Mouse (Mus musculus) megakaryocyte, embryonic 14.5 days (primary cell): ENCODE measurements around the gene Setd7. TPM values are rescaled to one million over a fixed set of nuclear protein-coding genes. Genes with fewer than 3 reads are reported as not detected.

Experiments used
- H3K27me3 ChIP-seq: replicated peaks from 2 replicates; pipeline ENCODE3; 2012; ENCODE audit warnings: inconsistent platforms
- H3K36me3 ChIP-seq: replicated peaks from 2 replicates; pipeline ENCODE3; 2012; ENCODE audit warnings: low read length, inconsistent platforms, mixed read lengths
- H3K4me1 ChIP-seq: 2 replicates; pipeline ENCODE4 v1.6.1; 2012; ENCODE audit warnings: inconsistent platforms
- H3K4me3 ChIP-seq: replicated peaks from 2 replicates; pipeline ENCODE3; 2012; ENCODE audit warnings: moderate library complexity, mild to moderate bottlenecking, inconsistent platforms
- H3K9me3 ChIP-seq: 2 replicates; pipeline ENCODE4 v1.6.1; 2012; ENCODE audit warnings: inconsistent platforms
- FLI1 ChIP-seq: IDR thresholded peaks from 2 replicates; pipeline ENCODE4 v1.6.1; 2012; ENCODE audit warnings: low read length, inconsistent platforms, mixed read lengths
- GATA1 ChIP-seq: IDR thresholded peaks from 3 replicates; pipeline ENCODE4 v1.6.1; 2012; ENCODE audit warnings: mixed read lengths, low read length, inconsistent platforms, borderline replicate concordance
- polyA plus RNA-seq: library from polyadenylated mRNA; stranded (reverse); fragments of >175 nt; gene quantifications from 2 replicates; pipeline ENCODE4 v1.2.3, GENCODE M21; 2012; ENCODE audit warnings: low replicate concordance; ENCODE audit not compliant: insufficient read depth

The Setd7 gene
- polyA plus RNA-seq, 1 experiment: 5.0 TPM

DNA sequence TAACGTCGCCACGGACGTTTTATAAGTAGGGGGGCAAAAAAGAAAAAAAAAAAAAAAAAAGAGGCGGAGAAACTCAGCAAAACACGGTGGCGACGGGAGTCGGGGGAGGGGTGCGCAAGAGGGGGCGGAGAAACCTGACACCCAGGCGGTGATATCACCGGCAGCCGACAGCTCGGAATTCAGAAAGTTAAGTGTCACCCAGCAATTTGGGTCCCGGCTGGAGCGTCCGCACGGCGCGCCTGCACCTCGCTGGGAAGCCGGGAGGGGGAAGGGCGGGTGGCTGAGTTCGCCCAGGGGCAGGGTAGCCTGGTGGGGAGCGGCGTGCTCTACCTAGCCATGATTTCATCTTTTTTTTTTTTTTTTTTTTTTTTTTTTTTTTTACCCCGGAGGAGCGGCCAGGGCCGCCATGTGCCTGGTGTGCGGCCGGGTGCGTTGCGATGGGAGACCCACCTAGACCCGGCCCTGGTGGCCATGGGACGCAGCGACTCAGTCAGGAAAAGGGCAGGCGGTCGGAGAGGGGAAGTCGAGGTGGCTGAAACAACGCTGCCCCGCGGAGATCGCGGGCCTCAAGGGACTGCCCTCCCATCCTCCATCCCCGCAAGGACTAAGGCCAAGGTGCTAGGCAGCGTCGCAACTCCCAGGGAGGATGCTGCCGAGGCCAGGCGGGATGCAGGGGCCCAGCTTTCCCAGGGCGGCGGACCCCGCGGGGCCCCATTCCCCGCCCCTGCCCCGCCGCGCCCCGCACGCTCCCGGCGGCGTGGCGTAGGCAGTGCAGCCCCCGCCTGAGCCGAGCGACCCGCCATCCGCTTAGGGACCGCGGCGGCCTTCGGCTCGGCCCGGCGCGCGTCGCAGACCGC is 857 bp downstream of the Setd7 start:
- peaks cover 22% of the 10 kb centered on the region for H3K36me3 ChIP-seq
- no peaks in the 10 kb centered on the region for H3K27me3 ChIP-seq
- H3K4me1 ChIP-seq: peaks cover 72% of the 10 kb centered on the region
- peak overlapping the region; percentile 100 for H3K4me3 ChIP-seq
- no peak for TF ChIP-seq GATA1
- TF ChIP-seq FLI1: no peak
- no peaks in the 10 kb centered on the region for H3K9me3 ChIP-seq

DNA sequence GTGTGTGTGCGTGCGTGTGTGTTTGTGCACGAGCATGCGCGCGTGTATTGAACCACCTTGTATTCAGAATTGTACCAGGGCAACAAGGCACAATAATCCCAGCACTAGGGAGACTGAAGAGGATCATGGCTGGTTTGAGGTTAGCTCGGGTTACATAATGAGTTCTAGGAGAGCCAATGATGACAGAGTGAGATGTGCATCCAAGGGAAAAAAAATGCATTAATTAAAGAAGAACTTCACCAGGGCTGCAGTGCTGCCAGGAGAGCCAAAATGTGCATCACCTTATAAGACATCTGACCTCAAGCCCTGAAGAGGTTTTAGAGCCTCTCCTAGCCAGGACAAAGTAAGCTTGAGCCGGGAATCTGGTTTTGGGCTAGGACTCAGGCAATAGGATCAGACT is 5.1 kb downstream of the Setd7 start:
- H3K36me3 ChIP-seq: peaks cover 36% of the 10 kb centered on the region
- peak overlapping the region; percentile 56 for H3K4me3 ChIP-seq
- no peaks in the 10 kb centered on the region for H3K9me3 ChIP-seq
- TF ChIP-seq FLI1 (no peak), GATA1 (no peak)
- no peaks in the 10 kb centered on the region for H3K27me3 ChIP-seq
- H3K4me1 ChIP-seq: peaks cover 77% of the 10 kb centered on the region

DNA sequence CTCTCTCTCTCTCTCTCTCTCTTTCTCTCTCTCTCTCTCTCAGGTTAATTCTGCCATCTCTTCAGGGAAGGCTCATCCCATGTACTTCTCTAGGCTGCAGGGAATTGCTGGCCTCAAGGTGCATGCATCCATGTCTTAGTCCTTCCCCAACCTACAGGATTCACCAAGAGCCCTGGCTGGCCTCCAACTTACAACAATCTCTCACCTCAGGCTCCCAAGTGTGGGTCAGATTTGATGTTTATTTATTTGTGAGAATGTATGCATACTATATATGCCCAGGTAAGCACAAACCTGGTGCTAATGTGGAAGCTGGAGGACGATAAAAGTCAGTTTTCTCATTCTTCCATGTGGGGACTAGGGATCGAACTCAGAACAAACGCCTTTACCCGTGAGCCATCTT is 5.8 kb downstream of the Setd7 start:
- TF ChIP-seq GATA1: no peak
- no peak for TF ChIP-seq FLI1
- Histone ChIP-seq H3K4me3 (no peak overlapping the region), H3K27me3 (no peaks in the 10 kb centered on the region), H3K36me3 (peaks cover 44% of the 10 kb centered on the region), H3K9me3 (no peaks in the 10 kb centered on the region), H3K4me1 (peaks cover 80% of the 10 kb centered on the region)

DNA sequence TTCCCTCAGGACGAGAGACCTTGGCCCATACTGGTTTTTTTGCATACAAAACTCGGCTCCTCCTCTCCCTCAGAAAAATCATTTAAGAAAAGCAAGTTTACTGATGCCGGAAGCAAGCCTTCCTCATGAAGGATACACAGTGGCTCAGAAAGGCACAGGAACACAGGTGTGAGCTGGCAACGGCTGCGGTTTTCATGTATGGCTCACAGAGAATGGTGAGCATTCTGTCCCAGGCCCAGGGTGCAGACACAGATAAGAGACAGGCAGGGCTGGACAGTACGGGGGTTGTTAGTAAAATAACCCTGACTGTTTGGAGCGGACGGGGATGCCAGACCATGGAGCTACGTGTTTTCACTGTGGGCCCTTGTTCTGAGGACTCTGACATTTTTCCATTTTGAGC is 6.6 kb downstream of the Setd7 start:
- H3K4me3 ChIP-seq: peak overlapping the region; percentile 55

DNA sequence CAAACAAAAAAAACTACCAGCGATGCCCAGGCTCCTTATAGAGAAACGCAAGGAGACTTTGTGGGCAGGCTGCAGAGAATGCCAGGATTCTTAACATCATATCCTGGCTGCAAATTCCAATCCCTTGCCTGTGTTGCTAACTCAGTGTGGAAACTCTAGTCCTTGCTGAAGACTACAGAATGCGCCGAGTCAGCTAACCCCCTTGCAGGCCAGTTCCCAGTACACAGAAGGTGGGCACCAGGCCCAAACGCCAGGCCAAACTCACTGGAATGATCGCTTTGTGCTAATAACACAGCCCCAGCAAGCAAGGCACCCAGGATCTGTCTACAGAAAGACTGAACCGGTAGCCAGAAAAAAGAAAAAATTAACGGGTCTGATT is 7.2 kb downstream of the Setd7 start:
- Histone ChIP-seq H3K27me3 (no peaks in the 10 kb centered on the region), H3K4me3 (peak overlapping the region; percentile 91), H3K4me1 (peaks cover 81% of the 10 kb centered on the region), H3K9me3 (no peaks in the 10 kb centered on the region), H3K36me3 (peaks cover 57% of the 10 kb centered on the region)
- TF ChIP-seq GATA1 (no peak), FLI1 (no peak)

More for the DNA sequence above, 6.6 kb downstream of the Setd7 start:
- Histone ChIP-seq H3K36me3 (peaks cover 52% of the 10 kb centered on the region), H3K27me3 (no peaks in the 10 kb centered on the region), H3K4me1 (peaks cover 81% of the 10 kb centered on the region), H3K9me3 (no peaks in the 10 kb centered on the region)
- TF ChIP-seq FLI1 (no peak), GATA1 (no peak)

DNA sequence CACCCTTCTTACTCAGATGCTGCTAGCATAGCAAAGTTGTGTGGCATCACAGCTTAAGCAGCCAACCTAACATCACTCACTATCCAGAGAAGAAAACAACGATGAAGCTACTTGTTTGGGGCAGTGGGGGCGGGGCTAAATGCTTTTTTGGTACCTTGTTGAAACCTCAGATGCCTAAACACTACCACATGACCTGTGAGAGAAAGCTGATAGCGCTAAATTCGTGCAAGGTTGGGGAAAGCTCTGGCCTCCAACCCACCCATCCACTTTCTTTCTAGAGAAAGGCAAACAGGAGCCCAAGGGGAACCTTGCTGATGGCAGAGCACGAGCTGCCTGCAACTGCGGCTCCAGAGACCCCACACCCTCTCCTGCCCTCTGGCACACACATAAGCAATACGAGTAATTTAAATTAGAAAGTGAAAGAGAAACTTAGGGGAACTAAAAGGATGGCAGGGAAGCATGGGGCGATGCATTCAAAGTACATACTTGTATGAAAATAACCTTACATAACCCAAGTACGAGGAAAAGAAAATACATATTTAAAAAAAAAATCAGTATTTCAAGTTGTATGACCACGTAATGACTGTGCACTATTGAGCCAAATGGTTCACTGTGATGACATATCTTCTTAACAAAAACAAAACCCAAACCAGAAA is 7.7 kb downstream of the Setd7 start:
- Histone ChIP-seq H3K4me3 (peak overlapping the region; percentile 91), H3K36me3 (peaks cover 57% of the 10 kb centered on the region), H3K9me3 (no peaks in the 10 kb centered on the region), H3K27me3 (no peaks in the 10 kb centered on the region), H3K4me1 (peaks cover 80% of the 10 kb centered on the region)
- TF ChIP-seq FLI1 (no peak), GATA1 (no peak)

DNA sequence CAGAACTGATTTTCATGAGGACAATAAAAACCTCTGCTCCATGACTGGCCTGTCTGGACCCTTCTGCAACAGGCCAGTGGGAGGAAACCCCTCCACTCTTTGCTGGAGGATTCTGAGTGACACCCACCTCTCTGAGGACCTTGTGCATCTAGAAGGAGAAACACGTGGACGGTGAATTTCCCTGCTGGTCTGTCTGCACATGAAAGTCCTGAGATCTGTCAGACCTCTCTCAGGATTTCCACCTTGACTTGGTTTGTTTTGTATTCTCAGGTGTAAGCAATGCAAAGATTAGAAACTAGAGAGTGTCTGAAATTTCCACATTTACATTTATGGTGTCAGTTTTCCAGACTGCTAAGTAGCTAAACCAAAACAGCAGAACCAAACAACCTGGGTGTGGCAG is 8.5 kb downstream of the Setd7 start:
- Histone ChIP-seq H3K27me3 (no peaks in the 10 kb centered on the region), H3K4me1 (peaks cover 78% of the 10 kb centered on the region), H3K36me3 (peaks cover 57% of the 10 kb centered on the region), H3K4me3 (no peak overlapping the region), H3K9me3 (no peaks in the 10 kb centered on the region)
- no peak for TF ChIP-seq GATA1
- no peak for TF ChIP-seq FLI1

DNA sequence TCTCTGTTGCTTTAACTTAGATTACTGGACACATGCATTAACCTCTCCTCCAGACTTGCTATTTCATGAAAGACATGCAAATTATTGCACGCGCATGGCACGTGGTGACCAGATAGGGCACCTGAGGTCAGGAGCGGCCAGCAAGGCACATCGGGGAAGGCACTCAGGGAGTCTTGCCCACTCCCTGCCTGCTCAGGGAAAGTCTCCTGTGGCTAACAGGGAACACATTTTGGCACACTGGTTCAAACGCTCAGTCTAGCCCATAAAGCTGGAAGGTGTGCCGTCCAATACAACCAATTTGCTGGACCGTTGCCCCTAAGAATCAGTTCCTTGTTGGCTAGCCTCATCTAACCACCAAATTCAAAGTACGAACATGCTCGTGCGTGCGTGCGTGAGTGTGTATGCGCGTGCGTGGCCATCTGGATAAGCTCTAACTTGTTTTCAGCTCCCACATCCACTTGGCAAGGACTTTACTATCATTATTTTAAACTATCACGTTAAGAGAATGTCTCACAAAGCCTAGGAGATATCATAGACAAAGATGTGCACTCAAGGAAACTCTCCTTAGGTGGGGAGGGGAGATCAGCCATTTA is 11.6 kb downstream of the Setd7 start:
- Histone ChIP-seq H3K36me3 (peaks cover 79% of the 10 kb centered on the region), H3K4me3 (no peak overlapping the region), H3K27me3 (no peaks in the 10 kb centered on the region), H3K9me3 (no peaks in the 10 kb centered on the region), H3K4me1 (peaks cover 50% of the 10 kb centered on the region)
- TF ChIP-seq GATA1: no peak

DNA sequence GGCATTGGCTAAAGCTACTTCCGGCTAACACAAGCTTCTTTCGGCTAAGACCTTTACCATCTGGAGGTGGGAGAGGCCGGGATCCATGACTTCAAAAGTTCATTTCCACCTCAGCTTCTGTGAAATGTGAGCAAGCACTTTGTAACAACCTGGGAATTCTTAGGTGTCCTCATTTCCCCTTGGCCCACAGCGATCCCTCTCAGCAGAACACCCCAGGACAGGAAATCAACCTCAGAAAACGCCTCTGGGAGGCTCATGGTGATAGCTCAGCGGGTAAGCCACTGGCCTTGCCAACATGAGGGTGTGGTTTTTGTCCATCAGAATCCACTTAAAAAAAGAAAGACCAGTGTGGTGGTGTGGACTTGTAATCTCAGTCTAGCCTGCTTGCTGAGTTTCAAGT is 13.1 kb downstream of the Setd7 start:
- H3K4me1 ChIP-seq: peaks cover 38% of the 10 kb centered on the region
- TF ChIP-seq FLI1: no peak
- TF ChIP-seq GATA1: no peak
- no peaks in the 10 kb centered on the region for H3K27me3 ChIP-seq
- H3K36me3 ChIP-seq: peaks cover 93% of the 10 kb centered on the region
- H3K9me3 ChIP-seq: no peaks in the 10 kb centered on the region
- no peak overlapping the region for H3K4me3 ChIP-seq
